Mouse (Mus musculus) testis, adult 2 months (tissue): ENCODE data around the gene Il15.

Experiments used
- CTCF ChIP-seq: fragments of 200-500 bp; IDR thresholded peaks from 2 replicates; pipeline ENCODE4 v1.5.1; 2012; ENCODE audit warnings: low read depth, mild to moderate bottlenecking, inconsistent platforms, low read length, moderate library complexity; ENCODE audit not compliant: control insufficient read depth, insufficient read depth, insufficient replicate concordance
- POLR2A ChIP-seq: fragments of 200-500 bp; IDR thresholded peaks from 2 replicates; pipeline ENCODE4 v1.6.1; 2012; ENCODE audit warnings: low read depth, mild to moderate bottlenecking, inconsistent platforms, low read length, moderate library complexity; ENCODE audit not compliant: control insufficient read depth

DNA sequence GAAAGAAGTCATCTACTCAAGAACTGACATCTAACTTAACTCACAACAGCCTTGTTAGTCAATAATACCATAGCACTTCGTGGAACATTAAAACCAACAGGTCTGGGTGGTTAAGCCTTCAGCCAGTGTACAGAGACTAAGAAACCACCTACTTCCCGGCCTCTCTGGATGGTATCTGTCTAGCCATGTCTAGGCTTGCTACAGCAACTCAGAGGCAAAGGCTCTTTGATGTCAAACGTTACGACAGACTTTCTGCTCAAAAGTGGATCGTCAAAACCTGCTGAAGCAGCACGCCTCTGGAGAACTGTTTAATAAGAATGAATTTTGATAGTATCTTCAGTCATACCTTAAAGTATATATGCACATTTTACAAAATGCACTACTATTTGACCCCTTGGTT, 77.4 kb downstream of the Il15 start:
- TF ChIP-seq POLR2A (no peak), CTCF (no peak)
